Mouse (Mus musculus): ENCODE data around the gene Itga3.

DNA sequence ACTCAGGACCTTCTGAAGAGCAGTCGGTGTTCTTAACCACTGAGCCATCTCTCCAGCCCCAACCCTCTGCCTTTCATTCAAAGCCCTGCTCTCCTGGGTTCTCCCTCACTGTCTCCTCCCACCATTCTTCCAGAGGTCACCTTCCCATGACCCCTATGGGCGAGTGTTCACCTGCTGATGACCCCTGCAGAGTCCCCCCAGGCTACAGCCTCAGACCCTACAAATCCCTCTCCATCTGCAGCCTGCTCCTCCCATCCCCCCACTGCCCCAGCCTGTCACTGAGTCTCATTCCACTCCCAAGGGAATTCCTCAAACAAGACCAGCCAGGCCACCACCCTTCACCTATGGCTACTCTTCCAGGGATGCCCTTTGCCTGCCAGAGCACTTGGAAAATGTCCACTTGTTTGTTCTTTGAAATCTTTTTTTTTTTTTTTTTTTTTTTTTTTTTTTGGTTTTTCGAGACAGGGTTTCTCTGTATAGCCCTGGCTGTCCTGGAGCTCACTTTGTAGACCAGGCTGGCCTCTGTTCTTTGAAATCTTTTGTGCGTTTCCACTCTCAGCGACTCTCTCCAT, 8.3 kb upstream of the Itga3 start:
- no peak for TF ChIP-seq CTCF (IDR thresholded peaks at IDR 0.05; ENCODE audit: control insufficient read depth, insufficient read depth, insufficient read length)
- no peak for TF ChIP-seq USF1 (IDR thresholded peaks at IDR 0.05; ENCODE audit: low read depth)
- TF ChIP-seq CEBPB (IDR thresholded peaks at IDR 0.05; ENCODE audit: low read depth): no peak
- no peak for TF ChIP-seq MAX (IDR thresholded peaks at IDR 0.05)
- no peak for TF ChIP-seq MYOG (IDR thresholded peaks at IDR 0.05; ENCODE audit: control insufficient read depth, extremely low read depth, insufficient read length)
